Mouse (Mus musculus): ENCODE results near the gene Acsl6.

The Acsl6 gene

DNA sequence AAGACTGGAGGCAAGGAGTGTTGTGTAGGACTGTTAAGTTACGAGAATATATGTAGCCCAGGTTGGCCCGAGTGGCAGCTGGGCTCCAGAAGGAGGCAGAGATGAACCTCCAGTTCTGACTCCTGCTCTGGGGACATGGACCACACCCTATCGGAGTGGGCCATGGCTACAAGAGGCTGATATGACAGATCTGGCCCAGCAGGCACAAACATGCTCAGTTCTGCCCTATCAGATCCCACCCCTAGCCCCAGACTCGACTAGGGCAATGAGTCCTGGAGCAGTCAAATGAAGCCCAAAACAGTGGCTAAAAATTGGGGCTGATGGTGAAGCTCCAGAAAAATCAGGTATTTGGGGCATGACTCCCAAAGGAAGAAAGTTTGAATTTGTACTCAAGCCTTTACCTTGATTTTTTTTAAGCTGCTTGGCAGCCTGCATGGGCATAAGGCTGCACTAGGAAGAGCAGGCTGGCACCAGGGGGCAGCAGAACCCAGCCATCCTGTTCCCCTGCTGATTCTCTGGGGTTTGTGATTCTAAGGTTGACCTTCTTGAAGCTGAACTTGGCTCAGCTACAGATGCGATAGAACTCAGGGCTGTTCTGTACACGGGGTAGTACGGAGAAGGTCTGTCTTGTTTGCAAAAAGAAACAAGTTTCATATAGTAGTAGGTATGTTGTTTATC lies 3.7 kb downstream of the Acsl6 start:
- DNase-seq: peak; percentile 63

DNA sequence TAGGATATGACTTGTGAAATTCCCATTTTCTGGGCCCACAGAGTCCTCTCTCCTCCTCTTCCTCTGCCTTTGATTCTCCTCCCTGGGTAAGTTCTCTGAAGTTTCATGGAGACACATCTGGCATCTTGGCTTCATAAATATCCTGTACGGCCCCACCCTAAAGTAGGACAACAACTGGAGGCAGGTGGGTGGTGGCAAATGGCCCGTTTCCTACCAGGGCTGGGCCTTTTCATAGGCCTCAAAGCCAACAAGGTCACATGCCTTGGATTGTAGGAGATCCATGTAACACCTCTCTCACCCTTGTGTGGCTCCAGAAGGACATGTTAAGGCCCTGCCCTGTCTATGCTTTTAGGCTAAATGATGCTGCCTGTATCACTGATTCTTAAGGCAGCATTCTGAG lies 7.0 kb downstream of the Acsl6 start:
- no peak for DNase-seq

DNA sequence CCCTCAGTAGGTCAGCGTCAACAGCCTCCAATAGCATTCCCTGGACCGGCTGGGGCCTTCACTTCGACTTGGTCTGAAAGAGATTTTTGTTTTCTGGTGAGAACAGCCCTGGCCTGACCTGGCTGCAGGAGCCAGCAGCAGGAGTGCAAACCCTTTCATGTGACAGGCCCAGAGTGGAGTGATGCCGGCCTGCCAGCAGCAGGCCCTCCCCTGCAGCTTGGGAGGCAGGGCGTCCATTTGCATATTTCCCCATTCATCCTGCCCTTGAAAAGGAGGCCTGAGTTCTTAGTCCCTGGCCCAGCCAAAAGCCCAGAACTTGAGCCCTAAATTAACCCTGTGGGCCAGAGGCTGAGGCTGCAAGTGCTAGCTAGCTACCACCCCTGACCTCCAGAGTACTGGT lies 8.4 kb downstream of the Acsl6 start:
- peak; percentile 20 for DNase-seq

DNA sequence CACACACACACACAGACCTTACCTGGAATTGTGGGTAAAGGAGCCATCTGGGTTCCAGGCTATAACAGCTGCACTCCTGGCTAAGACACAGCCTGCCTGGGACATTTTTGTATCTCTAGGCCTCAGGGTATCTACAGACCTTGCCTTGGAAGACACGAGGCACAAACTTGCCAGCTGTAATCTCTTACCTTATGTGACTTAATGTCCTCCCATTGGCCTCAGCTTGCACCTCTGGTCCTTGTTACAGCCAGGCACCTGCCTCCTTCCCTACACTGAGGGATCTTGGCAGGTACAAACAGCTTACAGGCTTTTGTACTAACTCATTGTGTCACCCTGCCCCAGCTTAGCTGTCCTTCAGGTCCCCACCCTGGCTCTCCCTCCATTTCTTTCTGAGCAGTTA lies 9.0 kb downstream of the Acsl6 start:
- no peak for DNase-seq

DNA sequence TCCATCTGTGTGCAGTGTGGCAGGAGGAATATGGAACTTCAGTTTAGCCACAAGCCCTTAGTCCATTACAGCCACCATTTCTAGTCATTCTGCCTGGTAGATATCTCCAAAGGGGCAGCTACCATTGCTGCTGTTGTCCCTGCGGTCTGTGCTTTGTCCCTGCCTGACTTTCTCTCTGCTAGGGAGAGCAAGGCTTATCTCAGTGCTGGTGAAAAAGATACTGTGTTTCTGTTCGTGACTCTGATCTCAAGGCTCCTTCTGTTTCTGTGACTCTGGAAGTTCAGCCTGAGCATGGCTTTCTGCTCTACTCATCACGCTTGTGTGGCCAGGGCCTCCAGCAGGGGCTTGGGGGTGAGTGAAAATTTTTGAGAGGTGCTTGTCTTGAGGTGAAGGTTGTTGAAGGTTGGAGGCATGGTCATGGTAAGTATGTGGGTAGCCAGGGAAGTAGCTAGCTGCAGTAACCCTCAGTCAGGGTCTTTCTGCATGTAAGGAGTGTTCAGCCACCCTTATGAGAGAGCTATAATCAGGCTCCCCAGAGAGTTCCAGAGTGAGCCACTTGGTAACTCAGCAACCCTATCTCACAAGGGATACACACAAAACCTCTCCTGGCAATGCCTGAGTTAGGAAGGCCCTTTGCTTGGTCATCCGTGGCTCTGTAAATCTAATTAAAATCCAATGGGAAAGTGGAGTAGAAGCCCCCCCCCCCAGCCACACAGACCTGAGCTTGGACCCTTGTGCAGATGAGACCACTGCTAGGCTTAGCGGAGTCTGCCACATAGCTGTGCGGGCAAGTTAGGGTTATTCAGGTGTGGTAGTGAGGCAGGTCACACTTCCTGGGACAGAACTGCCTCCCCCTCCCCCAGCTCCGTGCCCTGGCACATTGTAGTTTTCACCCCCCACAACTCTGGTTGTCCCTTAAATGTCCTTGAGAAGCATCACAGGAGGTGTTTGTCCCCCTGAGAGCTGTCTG lies 10.1 kb downstream of the Acsl6 start:
- no peak for DNase-seq

DNA sequence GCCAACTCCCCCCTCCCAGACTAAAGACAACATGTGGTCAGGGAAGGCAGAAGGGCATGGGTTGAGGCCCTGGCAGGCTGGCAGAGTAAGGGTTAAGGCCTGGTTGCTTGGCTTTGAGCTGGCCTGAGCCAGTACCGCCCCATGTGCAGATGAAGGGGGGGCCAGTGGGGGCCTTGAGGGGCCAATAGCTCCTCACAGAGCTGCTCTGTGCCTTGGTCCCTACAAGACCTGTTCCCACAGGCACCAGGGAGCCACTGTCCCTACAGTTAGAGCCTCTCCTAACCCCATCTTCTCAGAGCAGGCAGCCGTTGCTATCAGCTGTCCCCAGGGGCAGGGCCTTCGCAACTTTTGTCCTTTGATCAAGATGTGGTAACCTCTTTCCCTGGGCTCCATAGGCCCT lies 11.1 kb downstream of the Acsl6 start:
- no peak for DNase-seq

DNA sequence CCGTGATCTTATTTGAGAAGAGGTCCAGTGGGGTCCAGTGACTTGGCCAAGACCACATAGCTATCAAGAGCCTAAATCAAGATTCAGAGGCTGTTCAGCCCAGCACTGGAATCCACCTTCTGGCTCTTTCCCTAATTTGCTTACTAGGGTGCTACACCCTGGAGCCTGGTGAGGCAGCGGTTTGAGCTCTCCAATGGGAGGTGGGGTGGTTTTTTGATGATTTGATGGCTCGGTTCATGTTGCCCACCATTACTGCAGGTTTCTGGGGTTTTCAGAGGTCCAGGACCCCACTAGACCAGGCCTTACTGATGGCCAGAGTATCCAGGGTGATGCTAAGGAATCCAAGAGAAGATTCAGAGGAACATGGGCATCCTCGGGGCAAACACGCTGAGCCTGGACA lies 11.7 kb downstream of the Acsl6 start:
- DNase-seq: no peak

DNA sequence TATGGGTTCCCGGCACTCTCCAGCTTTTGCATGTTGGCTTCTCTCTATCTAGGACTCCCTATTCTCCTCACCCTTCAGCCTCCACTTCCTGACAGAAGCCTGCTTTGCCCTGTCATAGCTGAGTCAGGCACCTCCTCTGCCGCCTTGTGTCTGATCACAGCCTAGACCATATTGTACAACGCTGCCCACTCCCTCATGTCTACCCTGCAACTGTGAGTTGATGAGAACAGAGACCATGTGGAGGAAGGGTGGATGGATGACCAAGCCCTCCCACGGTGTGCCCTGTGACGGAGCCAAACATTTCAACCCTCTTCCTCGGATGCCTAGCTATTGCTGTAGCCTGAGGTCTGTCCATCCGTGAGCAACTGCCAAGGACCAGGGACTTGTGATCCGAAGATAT lies 13.8 kb downstream of the Acsl6 start:
- DNase-seq: no peak

DNA sequence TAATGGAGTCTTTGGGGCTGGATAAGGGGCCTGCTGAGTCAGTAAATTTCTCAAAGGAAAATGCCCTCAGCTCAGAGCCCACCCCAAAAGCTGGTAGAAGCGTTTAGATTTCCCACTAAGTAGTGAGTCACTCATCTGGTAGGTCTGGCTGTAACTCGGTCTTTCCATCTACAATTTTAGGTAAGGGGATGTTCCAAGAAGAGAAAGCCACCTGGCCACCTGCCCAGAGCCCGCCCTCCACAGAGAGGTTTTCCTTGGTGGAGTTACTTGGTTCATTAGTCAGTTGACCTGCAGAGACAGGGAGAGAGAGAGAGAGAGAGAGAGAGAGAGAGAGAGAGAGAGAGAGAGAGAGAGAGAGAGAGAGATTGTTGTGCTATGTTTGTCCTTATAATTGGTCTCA lies 14.2 kb downstream of the Acsl6 start:
- no peak for DNase-seq

DNA sequence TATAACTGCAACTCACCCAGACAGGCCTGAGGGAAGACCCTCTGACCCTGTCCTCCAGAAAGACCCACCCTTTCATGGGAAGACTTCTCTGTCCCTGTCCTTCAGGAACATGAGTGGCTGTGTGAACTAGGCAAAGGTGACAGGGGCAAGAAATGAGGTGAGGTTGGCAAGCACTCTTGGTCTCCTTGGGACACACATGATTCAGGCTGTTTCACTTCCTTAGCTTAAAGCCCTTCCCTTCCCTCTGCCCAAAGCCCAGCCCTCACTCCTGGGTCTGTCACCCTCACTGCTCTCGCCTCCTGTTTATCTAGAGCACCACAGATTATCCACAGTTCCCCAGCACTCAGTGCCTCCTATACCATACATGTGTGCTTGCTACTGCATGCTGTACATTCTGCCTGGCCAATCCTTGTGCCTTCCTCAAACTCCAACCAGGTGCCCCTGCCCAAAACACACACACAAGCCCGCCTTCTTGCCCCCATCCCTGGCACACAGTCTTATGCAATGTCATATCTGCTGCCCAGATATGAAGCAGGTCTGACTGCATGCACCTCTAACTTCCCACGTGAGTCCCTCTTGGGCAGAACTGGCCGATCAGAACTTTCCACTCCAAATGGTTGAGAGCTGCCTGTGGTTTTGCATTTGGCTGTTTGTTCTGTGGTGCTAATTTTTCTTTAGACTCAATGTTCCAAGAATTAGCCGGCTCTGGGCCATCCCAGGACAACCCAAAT lies 18.4 kb downstream of the Acsl6 start:
- no peak for DNase-seq

DNA sequence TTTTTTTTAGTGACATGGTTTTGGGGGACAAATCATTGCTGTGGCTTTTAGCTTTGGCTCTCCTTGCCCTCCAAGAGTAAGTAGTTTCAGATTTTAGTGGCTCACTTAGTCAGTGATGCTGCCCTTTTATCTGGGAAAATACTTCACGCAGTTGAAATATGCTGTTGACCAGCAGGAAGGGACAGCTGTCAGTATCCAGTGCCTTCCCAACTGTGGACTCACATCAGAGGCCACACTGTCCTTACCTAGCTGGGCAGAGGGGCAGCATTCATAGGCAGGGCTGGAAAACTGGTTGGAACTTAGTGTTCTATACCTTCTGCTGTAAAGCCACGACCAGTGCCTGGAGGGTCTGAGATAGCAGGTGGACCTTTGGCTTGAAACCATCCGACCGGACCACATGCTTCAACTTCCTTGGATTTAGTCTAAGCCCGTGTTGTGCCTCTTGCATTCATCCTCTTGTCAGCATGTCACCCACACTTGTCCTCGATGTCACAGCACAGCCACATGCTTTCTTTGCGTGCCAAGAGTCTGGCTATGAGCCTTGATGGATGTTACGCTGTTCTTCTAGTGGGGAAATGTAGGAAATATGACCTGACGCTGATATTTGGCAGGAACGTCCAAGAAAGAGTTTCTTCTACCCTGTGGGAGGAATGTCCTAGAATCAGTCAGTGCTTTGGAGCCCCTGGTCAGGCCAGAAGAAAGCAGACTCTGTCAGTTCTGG lies 28.0 kb downstream of the Acsl6 start:
- DNase-seq: peak; percentile 10

DNA sequence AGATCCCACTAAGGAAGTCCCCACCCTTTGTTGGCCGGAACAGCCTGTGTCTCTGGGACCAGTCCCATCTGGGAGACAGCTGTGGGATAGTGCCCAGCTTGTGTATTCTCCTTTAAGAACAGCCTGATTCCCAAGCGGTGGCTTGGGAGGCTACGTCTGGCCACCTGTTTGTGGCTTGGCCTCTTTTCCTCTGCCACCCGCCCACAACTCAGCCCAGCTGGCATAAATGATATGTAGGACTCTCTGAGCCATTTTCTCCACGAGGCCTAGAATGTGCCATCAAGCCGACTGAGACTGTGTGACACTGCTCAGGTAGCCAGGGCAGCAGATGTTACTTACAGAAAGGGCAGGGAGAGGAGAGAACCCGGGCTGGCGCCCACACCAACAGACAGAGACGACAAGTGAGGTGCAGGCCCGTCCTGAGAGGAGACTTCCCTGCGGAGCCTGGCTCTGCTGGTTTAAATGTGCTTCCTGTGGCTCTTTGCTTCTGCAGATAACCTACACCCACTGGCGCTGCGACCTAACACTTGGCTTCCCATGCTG lies 32.6 kb downstream of the Acsl6 start:
- DNase-seq: no peak

DNA sequence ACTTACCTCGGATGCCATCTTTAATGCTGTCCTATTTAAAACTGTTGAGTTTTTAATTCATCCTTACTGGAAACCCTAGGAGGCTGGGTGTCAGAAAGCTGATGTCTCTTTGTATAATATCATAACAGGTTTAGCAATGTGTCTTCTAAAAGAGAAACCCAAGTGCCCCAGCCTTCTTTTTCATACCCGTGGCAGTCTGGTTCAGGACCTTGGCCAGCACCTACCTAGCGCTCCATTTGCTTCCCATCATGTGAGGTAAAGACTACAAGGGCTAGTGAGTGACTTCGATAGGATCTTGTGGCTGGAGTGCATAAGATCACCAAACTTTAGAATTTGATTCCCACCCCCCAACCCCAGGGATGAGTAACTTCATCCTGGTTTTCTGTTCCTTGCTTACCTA lies 40.1 kb downstream of the Acsl6 start:
- peak; percentile 46 for DNase-seq

DNA sequence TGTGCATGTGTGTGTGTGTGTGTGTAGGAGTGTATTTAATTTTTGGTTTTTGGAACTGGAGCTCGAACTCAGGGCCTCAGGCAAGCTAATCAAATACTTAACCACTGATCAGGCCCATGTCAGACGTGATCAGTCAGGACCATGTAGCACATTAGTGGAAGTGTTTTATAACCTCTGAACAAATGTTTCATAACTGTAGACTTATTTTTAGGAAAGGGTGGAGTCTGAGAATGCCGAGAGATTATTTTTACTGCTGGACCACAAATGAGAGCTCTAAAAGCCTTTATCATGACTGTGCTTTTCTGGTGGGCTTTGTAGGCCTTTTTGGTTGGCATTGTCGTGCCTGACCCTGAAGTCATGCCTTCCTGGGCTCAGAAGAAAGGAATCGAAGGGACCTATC lies 48.1 kb downstream of the Acsl6 start:
- DNase-seq: no peak

DNA sequence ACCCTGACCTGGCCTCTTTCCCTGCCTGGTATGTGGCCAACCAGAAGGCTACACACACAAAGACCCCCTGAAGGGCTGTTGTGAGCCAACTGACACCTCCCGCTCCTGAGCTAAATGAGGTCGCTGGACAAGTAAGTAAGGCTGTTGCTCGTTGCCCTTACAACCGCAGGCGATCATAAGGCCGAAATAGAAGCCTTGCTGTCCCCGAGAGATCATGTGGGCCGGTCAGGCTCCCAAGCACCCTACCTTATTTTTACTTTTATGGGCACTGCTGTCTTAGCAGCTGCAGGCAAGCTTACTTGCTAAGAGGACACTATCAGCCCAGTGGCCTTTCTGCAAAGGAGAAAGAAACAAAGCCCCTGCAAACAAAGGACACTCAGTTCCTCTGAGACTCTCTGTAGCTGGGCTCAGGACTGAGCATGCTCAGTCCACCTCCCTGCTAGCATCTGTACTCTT lies 49.6 kb downstream of the Acsl6 start:
- no peak for DNase-seq

DNA sequence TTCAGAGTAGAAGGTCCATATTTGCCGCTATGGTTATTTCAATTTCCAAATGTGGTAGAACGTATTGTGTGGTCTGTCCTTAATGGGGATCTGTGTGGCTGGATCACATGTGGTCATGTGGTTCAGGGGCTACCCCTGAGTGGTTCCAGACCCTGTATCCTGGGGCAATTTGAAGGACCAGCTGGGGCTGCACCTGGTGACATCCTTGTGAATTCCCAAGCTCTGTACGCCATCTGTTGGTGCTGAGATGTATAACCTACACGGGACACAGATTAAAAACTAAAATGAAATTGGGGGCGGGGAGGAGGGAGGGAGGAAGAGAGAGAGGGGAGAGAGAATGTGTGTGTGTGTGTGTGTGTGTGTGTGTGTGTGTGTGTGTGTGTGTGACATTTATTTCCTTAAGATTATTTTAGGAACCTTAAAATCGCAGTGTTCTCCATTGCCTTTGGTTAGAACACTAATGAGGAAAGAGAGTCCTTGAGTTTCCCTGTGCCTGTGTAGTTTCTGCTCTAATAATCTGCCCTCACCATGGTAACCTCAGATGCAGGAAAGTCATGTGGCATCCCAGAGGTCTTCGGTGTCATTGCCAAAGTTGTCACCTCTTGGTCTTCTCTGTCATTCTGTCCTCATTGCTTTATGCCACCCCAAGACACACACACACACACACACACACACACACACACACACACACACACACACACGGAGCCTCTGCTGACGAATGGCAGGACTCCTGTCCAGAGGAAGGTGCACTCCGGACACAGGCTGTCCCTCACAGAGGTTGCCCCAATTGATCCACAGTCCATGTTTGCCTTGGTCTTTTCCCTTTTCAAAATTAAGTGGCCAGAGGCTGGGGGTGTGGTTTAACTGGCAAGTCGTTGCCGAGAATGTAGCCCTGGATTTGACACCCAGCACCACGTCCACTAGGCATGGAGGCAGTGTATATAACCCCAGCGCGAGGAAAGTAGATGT lies 51.3 kb downstream of the Acsl6 start:
- DNase-seq: peak; percentile 37

DNA sequence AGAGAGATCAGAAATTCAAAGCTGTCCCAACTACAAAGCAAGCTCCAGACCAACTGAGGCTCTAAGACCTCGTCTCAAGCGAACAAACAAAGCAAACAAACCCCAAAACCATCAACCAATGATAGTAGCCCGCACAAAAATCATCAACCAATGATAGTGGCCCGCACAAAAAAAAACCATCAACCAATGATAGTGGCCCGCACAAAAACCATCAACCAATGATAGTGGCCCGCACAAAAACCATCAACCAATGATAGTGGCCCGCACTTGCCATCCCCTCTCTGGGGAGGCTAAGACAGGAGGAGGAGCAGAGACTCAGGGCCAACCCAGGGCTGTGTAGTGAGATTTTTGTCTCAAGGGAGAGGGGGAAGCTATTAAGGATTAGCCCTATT lies 52.0 kb downstream of the Acsl6 start:
- no peak for DNase-seq

DNA sequence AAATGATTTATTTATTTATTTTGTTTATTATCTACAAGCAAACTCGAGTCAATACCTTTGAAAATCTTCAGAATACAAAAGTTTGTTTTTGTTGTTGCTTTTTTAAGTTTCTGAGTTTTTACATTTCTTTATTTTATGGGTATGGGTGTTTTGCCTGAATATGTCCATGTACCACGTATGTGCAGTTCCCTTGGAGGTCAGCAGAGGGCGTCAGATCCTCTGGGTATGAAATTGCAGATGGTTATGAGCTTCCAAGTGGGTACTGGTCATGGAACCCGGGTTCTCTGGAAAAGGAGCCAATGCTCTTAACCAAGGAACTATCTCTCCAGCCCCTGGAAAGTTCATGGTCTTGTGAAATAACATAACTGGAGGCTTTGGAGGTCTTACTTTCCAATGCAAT lies 53.1 kb downstream of the Acsl6 start:
- DNase-seq: peak; percentile 13

DNA sequence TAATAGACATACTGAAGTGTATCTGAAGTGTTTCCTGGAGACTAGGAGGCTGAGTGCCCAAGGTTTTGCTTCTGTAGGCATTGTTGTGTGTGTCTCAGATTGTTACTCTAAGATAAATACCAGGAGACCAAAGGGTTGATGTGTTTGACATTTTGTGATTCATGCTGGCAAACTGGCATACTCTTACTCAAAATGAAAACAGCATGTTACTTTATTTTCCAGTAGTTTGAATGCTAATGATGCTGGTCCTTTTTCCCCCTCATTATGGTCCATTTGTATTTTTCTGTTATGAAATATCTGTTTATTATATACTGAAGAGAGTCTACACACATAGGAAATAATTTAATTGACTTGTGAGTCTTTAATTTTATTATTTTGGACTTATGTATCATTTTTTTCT lies 69.0 kb downstream of the Acsl6 start:
- no peak for DNase-seq

DNA sequence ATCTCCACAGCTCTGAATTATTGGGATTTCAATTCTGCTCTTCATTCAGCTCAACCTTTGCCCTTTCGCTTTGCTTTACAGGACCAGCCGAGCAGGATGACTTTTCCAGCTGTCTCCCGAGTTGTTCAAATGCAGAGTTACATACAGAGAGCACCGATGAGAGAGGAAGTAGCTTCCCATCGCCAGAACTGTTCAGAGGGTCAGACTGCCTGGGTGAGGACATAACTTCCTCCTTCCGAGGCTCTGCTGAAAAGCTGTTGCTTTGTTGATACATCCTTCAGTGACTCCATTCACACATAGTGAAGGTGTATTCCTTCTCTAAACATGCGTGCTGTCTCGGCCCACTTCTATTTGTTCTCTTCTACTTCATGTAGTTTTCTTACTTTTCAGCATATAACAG lies 86.8 kb downstream of the Acsl6 start:
- DNase-seq: no peak

DNA sequence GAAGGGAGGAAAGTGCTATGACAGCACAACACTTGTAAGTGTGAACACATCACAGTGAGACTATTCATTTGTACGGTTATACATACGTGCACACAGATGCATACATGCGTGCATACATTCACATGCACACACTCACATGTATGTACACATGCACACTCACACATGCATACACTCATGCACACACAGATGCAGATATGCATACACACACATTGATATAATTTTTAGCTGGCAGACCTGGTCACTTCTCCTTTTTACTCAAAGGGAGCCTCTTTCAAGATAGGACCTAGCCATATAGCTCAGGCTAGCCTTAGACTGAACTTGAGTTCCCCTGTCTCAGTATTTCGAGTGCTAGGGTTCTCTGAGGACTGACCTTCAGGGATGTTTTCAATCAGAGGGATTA lies 87.7 kb downstream of the Acsl6 start:
- no peak for DNase-seq
